Mouse (Mus musculus) erythroid progenitor cell, adult 5-6 weeks (primary cell): Measurements from ENCODE around the gene Irf7. TPM values are rescaled to one million over a fixed set of nuclear protein-coding genes. Genes with fewer than 3 reads are reported as not detected.
A peak's percentile ranks its signal among the peaks of the same experiment; 100 is the strongest.
"Not testable (repeated sequence)": the region's sequence is repeated elsewhere in the genome, so short reads cannot be mapped to it uniquely, and the experiment has no call there.

ENCODE experiments used
- ATAC-seq: replicated peaks from 2 replicates; pipeline ENCODE4 v1.8.0; 2016; ENCODE audit warnings: moderate number of reproducible peaks, mild to moderate bottlenecking, moderate TSS enrichment, inconsistent platforms; ENCODE audit not compliant: poor library complexity, low FRiP score, severe bottlenecking
- total RNA-seq, 2 experiments: library from RNA; stranded (forward) in 1 of 2; stranded (reverse) in 1 of 2; fragments of 150-400 nt in 1 of 2; fragments of 186-747, 209-891 nt in 1 of 2; gene quantifications; 2 replicates each; pipeline versions ENCODE4 v1.2.3 to v1.2.4; 2015 to 2017; ENCODE audit warnings: low replicate concordance in 2 of 2

Irf7 gene
- total RNA-seq, 2 experiments from 2014 or later = 52.8 to 68.6 TPM

DNA sequence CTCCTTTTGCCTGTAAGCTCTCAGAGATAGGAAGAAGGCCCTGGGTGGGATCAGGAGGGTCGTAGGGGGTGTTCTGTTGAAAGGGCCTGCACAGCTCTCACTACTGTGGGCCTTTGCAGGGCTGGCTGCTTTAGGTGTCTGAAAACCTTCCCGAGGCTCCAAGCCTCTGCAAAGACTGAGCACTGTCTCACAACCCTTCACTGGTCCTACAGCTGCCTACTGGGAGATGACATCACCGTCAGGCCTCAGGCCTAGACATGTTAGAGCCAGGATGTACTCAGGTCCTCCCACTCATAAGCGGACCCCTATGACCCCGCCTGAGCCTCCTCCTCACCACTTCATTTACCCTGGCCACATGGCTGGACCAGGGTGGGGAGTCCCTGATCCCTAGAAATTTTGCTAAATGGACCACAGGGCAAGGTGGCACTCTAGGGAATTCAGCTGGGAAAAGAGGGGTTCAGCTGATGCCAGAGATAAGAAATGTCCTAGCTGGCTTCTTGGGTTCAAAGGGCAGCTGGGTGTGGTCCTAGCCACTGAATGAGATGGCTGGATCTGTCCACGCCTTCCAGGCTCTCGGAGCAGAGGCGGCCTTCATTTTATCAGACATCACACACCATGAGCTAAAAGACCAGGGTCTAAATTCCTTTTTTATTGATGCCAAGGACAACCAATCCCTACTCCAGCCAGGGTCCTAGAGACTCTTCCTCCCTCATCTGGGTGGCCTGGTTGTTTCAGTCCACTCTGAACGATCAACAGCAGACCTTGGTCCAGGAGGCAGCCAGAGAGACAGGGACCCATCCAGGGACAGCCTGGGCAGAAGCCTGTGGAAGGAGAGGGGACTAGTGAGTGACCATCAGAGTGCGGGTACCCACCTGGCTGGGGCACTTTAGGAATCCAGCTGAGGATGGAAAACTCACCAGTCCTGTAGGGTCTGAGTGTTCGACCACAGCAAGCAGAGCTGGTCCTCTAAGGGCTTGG is 11.7 kb upstream of the Irf7 start:
- ATAC-seq = no peak

GRCm38 (mm10) chr7:141276546-141276945 is 10.3 kb upstream of the Irf7 start, which contains the start of gene Cdhr5:
Cdhr5 (minus strand) TSS chr7:141276786.
- ATAC-seq = no peak

DNA sequence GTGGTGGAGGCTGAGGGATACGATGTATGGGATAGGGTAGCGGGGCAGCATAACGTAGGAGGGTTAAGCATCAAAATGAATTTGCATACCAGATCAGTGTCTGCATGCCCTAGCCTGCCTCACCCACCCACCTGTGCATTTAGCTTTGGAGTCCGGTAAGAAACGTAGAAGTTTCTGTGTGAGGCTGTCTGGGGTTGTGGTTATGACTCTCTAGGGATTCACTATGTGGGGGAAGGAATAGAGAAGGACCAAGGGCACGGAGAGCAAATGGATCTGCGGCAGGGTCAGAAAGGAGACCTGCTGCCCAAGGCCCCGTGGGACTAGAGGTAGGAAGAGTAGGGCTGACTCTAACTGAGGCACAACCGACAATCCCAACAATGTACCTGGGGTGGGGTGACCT is 9.1 kb upstream of the Irf7 start:
- no peak for ATAC-seq

DNA sequence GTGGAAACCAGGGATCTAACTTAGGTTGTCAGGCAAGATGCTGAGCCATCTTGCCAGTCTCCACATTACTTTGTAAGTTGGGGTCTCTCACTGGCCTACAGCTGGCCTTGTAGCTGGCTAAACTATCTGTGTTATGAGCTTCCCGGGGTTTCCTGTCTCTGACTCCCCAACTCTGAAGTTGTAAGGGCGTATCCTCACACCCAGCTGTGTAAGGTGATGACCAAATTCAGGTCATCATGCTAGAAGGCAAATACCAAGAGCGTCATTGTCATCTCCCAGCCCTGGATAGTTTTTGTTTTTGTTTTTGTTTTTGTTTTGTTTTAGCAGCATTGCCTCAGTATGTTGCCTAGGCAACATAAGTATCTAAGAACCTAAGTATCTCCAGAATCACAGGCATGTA is 4.3 kb upstream of the Irf7 start:
- ATAC-seq = no peak

- ATAC-seq = no peak
Observed at GRCm38 (mm10) chr7:141269273-141269545, 2.9 kb upstream of the Irf7 start.

DNA sequence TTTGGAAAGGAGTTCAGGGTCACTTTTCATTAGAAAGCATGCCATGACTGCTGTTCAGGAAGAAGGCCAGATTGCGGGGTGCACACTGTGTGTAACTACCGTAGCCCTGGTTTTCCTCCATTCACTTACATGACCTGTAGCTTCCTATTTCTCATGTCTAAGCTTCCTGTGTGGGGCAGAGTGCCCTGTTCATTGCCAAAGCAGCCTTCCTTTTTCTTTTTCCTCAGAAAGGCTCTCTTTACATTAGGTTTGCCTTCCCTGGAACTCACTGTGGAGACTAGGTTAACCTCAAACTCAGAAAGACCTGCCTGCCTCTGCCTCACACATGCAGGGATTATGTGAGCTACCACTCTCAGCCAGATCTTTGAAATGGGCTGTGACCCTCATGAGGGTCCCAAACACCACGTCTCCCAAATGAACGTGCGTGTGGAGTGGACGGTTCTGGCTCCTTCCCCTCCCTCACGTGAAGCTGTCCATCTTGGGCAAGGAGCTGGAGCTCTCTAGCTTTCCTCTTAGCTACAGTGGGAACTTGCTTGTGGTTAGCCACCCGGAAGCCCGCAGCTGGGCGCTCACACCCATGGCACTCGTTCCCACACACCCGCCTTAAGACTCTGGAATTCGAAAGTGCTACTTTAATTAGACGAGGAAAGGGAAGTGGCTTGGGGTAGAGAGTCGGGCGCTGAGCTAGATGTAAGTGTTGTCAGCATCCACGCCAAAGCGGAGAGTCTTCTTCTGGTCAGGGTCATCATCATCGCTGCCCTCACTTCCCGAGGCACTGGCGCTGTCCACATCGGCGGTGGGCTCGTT is 2.4 kb upstream of the Irf7 start:
- no peak for ATAC-seq

GRCm38 (mm10) chr7:141265411-141265738 is 906 bp downstream of the Irf7 start:
- ATAC-seq = peak; percentile 18

- ATAC-seq = peak; percentile 70
Observed at GRCm38 (mm10) chr7:141264761-141265410, 1.4 kb downstream of the Irf7 start.

GRCm38 (mm10) chr7:141264041-141264700 is 2.1 kb downstream of the Irf7 start:
- ATAC-seq = no peak

- no peak for ATAC-seq
Observed at GRCm38 (mm10) chr7:141263640-141264039, 2.6 kb downstream of the Irf7 start.

DNA sequence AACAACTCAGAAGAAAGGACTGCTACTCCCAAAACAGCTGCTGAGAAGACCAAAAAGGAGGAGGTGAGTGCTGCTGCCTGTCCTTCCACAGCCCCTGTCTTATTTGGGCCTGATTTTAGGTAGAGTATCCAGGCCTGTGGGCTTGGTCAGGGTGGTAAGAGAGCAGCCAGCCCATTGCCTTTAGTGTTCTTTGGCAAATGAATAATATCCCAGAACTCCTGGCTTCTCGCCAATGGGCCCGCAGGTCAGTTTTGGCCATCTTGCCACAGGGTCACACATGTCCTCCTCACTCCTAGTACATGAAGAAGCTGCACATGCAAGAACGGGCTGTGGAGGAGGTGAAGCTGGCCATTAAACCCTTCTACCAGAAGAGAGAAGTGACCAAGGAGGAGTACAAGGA is 4.8 kb downstream of the Irf7 start:
- ATAC-seq = no peak

DNA sequence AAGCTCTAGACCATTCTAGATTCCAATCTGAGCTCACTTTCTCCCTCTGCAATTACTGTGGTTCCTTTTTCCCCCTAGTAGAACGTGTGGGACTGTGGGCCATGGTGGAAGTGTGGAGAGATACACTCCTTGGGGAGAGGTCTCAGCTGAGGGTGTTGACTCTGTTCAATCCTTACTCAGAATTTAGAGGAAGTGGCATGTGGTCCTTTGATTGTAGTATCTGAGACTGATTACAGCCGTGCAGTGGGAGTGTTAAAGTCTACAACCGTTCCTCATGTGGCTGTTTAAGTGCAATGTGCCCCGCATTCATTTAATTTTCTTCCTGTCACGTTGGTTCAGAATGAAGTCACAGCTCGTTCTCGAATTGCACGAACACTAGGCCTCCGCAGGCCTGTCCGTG is 10.1 kb downstream of the Irf7 start:
- no peak for ATAC-seq

- ATAC-seq = not testable (repeated sequence)
Observed at GRCm38 (mm10) chr7:141250486-141250885, 15.8 kb downstream of the Irf7 start.

DNA sequence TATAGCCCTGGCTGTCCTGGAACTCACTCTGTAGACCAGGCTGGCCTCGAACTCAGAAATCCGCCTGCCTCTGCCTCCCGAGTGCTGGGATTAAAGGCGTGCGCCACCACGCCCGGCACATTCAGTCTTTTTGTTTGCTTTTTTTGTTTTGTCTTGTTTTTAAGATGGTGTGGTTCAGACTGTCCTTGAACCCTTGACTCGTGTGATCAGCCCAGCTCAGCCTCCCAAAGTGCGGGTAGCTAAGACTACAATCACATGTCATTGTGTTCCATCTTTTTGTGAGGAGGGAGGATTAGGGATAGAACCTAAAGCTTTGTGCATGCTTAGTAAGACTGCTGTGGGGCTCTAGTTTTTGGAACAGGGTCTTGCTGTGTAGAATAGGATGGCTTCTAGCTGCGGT is 34.7 kb downstream of the Irf7 start:
- no peak for ATAC-seq

- ATAC-seq = no peak
Observed at GRCm38 (mm10) chr7:141231111-141231510, 35.2 kb downstream of the Irf7 start.

- no peak for ATAC-seq
Observed at GRCm38 (mm10) chr7:141230570-141230969, 35.7 kb downstream of the Irf7 start.

- ATAC-seq = no peak
Observed at GRCm38 (mm10) chr7:141229702-141230101, 36.6 kb downstream of the Irf7 start.

DNA sequence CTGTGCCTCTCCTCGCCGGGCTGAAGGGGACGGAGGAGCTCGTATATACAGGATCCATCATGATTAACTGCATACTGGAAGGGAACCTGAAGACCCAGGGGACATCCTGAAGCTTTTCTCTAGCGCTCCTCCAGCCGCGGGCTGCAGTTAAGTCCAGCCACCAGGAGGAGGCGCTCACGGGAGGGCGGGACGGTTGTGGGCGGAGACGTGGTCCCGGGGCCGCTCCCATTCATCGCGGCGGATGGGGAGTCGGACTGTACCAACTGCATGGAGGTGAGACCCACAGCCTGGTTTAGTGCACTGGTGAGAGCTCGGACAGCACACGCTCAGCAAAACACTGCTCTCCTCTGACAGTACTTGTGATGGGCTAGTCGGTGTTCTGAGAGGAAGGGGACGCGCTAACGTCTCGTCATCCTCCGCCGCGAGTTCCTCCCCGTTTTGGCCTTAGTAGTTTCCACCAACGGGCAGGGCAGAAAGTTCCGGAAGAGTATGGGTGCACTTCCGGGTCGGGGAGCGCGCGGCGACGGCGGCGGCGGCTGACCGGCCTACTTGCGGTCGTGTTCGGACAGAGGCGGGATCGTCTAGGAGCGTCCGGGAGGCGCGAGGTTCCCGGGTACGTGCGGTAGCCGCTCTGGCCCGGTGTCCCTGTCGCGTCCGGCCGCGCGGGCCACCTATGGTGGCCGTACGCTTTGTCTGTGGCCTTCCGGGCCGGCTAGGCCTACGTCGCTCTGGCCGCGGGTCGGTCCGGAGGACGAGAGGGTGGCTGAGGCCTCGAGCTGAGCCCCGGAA is 37.8 kb downstream of the Irf7 start, which contains the start of gene Phrf1:
Phrf1 (plus strand) TSS at position 506 of the 789 bp plus-strand sequence.
- ATAC-seq = peak; percentile 94

GRCm38 (mm10) chr7:141227796-141228195 is 38.5 kb downstream of the Irf7 start:
- ATAC-seq = 0 out of 2 replicates have a peak, but pooled peaks have one; percentile 1
